Mouse (Mus musculus): ENCODE data around the gene Myo9b. TPM values are rescaled to one million over a fixed set of nuclear protein-coding genes. Genes with fewer than 3 reads are reported as not detected.

The Myo9b gene
- polyA plus RNA-seq, 1 experiment, result 8.8 TPM

GRCm38 (mm10) chr8:71368366-71368765 is 95.9 kb downstream of the Myo9b start:
- TF ChIP-seq CTCF (IDR thresholded peaks at IDR 0.05; ENCODE audit: control insufficient read depth, insufficient read depth, insufficient replicate concordance, low read depth, low read length) (no peak), POLR2A (IDR thresholded peaks at IDR 0.05; ENCODE audit: control insufficient read depth, low read depth, low read length) (peak; percentile 46; the same call in 1 of the 2 replicates)
- H3K4me3 ChIP-seq (ENCODE audit: control insufficient read depth, low read depth, low read length), result peak overlapping the region; percentile 95
- peak overlapping the region; percentile 56; the same call in 1 of the 2 replicates for H3K27ac ChIP-seq (ENCODE audit: control insufficient read depth, insufficient read depth, low read depth, low read length)
- no peaks in the 10 kb centered on the region for H3K27me3 ChIP-seq (ENCODE audit: control insufficient read depth, insufficient read depth, low read length)
- H3K36me3 ChIP-seq (ENCODE audit: control insufficient read depth, insufficient read depth, low read length), result no peaks in the 10 kb centered on the region; the same call in 1 of the 2 replicates
- peaks cover 13% of the 10 kb centered on the region for H3K4me1 ChIP-seq (ENCODE audit: control insufficient read depth, insufficient read depth, low read length)

DNA sequence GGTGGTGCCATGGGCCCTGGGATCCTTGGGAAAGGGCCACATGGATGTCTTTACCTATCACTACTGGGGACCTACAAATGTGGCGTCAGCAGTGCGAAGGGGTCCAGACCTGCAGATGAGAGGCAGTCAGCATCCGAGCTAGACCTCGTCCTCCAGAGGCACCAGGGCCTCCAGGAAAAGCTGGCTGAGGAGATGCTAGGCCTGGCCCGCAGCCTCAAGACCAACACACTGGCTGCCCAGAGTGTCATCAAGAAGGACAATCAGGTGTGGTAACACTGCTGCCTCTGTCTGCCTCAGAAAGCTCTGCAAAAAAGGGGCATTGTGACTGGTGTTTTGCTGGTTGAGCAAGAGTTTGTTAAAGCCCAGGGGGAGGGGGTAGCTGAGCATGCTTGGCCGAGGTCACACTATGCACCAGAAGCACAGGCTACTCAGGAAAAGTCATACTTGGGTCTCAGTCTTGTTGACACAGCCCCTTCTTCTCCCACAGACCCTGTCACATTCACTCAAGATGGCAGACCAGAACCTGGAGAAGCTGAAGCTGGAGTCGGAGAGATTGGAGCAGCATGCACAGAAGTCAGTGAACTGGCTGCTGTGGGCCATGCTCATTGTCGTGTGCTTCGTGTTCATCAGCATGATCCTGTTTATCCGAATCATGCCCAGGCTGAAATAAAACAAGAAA is 96.7 kb downstream of the Myo9b start:
- peak overlapping the region; percentile 65; the same call in 1 of the 2 replicates for H3K27ac ChIP-seq (ENCODE audit: control insufficient read depth, insufficient read depth, low read depth, low read length)
- peaks cover 13% of the 10 kb centered on the region for H3K4me1 ChIP-seq (ENCODE audit: control insufficient read depth, insufficient read depth, low read length)
- H3K4me3 ChIP-seq (ENCODE audit: control insufficient read depth, low read depth, low read length), result peak overlapping the region; percentile 41
- TF ChIP-seq POLR2A (IDR thresholded peaks at IDR 0.05; ENCODE audit: control insufficient read depth, low read depth, low read length), result no peak
- TF ChIP-seq CTCF (IDR thresholded peaks at IDR 0.05; ENCODE audit: control insufficient read depth, insufficient read depth, insufficient replicate concordance, low read depth, low read length), result no peak
- H3K27me3 ChIP-seq (ENCODE audit: control insufficient read depth, insufficient read depth, low read length), result no peaks in the 10 kb centered on the region
- H3K36me3 ChIP-seq (ENCODE audit: control insufficient read depth, insufficient read depth, low read length), result no peaks in the 10 kb centered on the region; the same call in 1 of the 2 replicates

GRCm38 (mm10) chr8:71370711-71371235 is 98.3 kb downstream of the Myo9b start:
- peak overlapping the region; percentile 96 for H3K4me3 ChIP-seq (ENCODE audit: control insufficient read depth, low read depth, low read length)
- peak overlapping the region; percentile 69 for H3K27ac ChIP-seq (ENCODE audit: control insufficient read depth, insufficient read depth, low read depth, low read length)
- peaks cover 15% of the 10 kb centered on the region for H3K4me1 ChIP-seq (ENCODE audit: control insufficient read depth, insufficient read depth, low read length)
- no peaks in the 10 kb centered on the region; the same call in 1 of the 2 replicates for H3K36me3 ChIP-seq (ENCODE audit: control insufficient read depth, insufficient read depth, low read length)
- no peaks in the 10 kb centered on the region for H3K27me3 ChIP-seq (ENCODE audit: control insufficient read depth, insufficient read depth, low read length)
- TF ChIP-seq POLR2A (IDR thresholded peaks at IDR 0.05; ENCODE audit: control insufficient read depth, low read depth, low read length), result no peak
- TF ChIP-seq CTCF (IDR thresholded peaks at IDR 0.05; ENCODE audit: control insufficient read depth, insufficient read depth, insufficient replicate concordance, low read depth, low read length), result no peak

DNA sequence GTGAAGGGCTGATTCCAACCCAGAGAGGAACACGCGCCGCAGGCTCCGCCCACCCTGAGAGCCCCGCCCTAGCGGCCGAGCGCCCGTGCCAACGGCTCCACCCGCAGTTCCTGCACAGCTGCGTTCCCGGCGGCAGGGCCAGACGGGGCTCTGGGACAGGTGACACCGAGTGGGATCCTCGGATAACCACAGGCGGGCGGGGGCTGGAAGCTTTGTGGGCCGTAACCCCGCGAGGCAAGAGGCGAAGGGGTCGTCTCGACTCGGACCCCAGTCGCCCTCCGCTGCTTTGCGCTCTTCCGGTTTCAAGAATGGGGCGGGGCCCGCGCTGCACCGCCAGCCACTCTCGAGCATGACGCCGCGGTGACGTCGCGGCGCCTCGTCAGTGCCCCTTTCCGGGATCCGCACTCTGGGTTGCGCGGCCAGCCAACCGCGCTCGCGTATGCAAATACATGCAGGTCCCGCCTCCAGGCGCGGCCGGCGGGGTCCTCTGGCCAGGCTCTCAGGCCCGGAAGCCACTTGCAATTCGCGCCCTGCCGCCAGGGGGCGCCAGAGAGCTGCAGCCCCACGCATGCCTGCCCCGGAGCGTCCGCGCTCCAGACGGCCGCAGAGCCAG is 98.8 kb downstream of the Myo9b start, which contains the start of gene Ocel1:
Gene Ocel1, plus strand, starts transcription at position 63 of the 613 bp plus-strand sequence.
- Histone ChIP-seq H3K4me3 (ENCODE audit: control insufficient read depth, low read depth, low read length) (peak within 1 kb of the TSS; percentile 96), H3K4me1 (ENCODE audit: control insufficient read depth, insufficient read depth, low read length) (peaks cover 19% of the 10 kb centered on the region), H3K36me3 (ENCODE audit: control insufficient read depth, insufficient read depth, low read length) (no peaks in the 10 kb centered on the region; the same call in 1 of the 2 replicates), H3K27ac (ENCODE audit: control insufficient read depth, insufficient read depth, low read depth, low read length) (peak within 1 kb of the TSS; percentile 97), H3K27me3 (ENCODE audit: control insufficient read depth, insufficient read depth, low read length) (no peaks in the 10 kb centered on the region)
- TF ChIP-seq POLR2A (IDR thresholded peaks at IDR 0.05; ENCODE audit: control insufficient read depth, low read depth, low read length) (peak; percentile 81), CTCF (IDR thresholded peaks at IDR 0.05; ENCODE audit: control insufficient read depth, insufficient read depth, insufficient replicate concordance, low read depth, low read length) (peak; percentile 96)

- Histone ChIP-seq H3K36me3 (ENCODE audit: control insufficient read depth, insufficient read depth, low read length) (no peaks in the 10 kb centered on the region; the same call in 1 of the 2 replicates), H3K4me3 (ENCODE audit: control insufficient read depth, low read depth, low read length) (no peak overlapping the region)
Measured at GRCm38 (mm10) chr8:71372427-71372826, 99.9 kb downstream of the Myo9b start.

GRCm38 (mm10) chr8:71373000-71373399 is 100.5 kb downstream of the Myo9b start:
- Histone ChIP-seq H3K27me3 (ENCODE audit: control insufficient read depth, insufficient read depth, low read length) (no peaks in the 10 kb centered on the region), H3K4me3 (ENCODE audit: control insufficient read depth, low read depth, low read length) (no peak overlapping the region), H3K27ac (ENCODE audit: control insufficient read depth, insufficient read depth, low read depth, low read length) (no peak overlapping the region), H3K36me3 (ENCODE audit: control insufficient read depth, insufficient read depth, low read length) (no peaks in the 10 kb centered on the region; the same call in 1 of the 2 replicates), H3K4me1 (ENCODE audit: control insufficient read depth, insufficient read depth, low read length) (peaks cover 14% of the 10 kb centered on the region)
- TF ChIP-seq POLR2A (IDR thresholded peaks at IDR 0.05; ENCODE audit: control insufficient read depth, low read depth, low read length), result no peak

More at GRCm38 (mm10) chr8:71372427-71372826, 99.9 kb downstream of the Myo9b start:
- Histone ChIP-seq H3K27ac (ENCODE audit: control insufficient read depth, insufficient read depth, low read depth, low read length) (no peak overlapping the region), H3K27me3 (ENCODE audit: control insufficient read depth, insufficient read depth, low read length) (no peaks in the 10 kb centered on the region), H3K4me1 (ENCODE audit: control insufficient read depth, insufficient read depth, low read length) (peaks cover 19% of the 10 kb centered on the region)
- TF ChIP-seq CTCF (IDR thresholded peaks at IDR 0.05; ENCODE audit: control insufficient read depth, insufficient read depth, insufficient replicate concordance, low read depth, low read length), result no peak
- TF ChIP-seq POLR2A (IDR thresholded peaks at IDR 0.05; ENCODE audit: control insufficient read depth, low read depth, low read length), result no peak

DNA sequence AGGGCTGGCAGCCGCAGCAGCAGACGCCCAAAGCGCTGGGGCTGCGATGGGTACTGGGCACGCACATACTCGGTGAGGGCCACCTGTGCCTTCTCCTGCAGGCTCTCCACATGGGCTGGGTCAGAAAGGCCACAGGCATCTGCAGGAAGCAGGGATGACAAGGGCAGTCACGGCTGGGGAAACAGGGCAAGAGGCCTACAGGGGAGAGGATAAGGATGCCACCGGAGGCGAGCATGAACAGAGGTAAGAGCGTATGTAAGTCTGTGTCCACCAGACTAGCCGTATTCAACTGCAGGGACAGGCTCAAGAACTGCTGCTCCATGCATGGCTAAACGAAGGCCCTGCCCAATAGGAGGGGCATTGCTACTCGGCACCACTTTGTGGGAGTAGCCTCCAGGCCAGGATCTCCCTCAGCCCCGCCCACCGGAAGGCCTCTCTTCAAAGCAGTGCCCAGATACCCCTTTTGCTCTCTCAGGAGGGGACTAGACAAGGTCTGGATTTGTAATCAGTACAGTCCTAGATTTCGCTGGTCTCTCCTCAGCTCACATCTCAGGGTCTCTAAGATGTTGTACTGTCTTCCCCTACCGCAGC is 102.2 kb downstream of the Myo9b start:
- no peak overlapping the region for H3K4me3 ChIP-seq (ENCODE audit: control insufficient read depth, low read depth, low read length)
- no peaks in the 10 kb centered on the region for H3K36me3 ChIP-seq (ENCODE audit: control insufficient read depth, insufficient read depth, low read length)
- H3K4me1 ChIP-seq (ENCODE audit: control insufficient read depth, insufficient read depth, low read length), result peaks cover 11% of the 10 kb centered on the region
- TF ChIP-seq CTCF (IDR thresholded peaks at IDR 0.05; ENCODE audit: control insufficient read depth, insufficient read depth, insufficient replicate concordance, low read depth, low read length), result no peak
- no peak for TF ChIP-seq POLR2A (IDR thresholded peaks at IDR 0.05; ENCODE audit: control insufficient read depth, low read depth, low read length)
- no peak overlapping the region for H3K27ac ChIP-seq (ENCODE audit: control insufficient read depth, insufficient read depth, low read depth, low read length)
- H3K27me3 ChIP-seq (ENCODE audit: control insufficient read depth, insufficient read depth, low read length), result no peaks in the 10 kb centered on the region
